Mouse (Mus musculus) Muller cell, postnatal 12 days (primary cell): ENCODE measurements around the gene 4933403O08Rik.

Source experiments
- DNase-seq: peaks from one replicate; pipeline ENCODE4 v3.0.0-alpha.2; 2015; ENCODE audit errors: inconsistent ontology term

The 4933403O08Rik gene

DNA sequence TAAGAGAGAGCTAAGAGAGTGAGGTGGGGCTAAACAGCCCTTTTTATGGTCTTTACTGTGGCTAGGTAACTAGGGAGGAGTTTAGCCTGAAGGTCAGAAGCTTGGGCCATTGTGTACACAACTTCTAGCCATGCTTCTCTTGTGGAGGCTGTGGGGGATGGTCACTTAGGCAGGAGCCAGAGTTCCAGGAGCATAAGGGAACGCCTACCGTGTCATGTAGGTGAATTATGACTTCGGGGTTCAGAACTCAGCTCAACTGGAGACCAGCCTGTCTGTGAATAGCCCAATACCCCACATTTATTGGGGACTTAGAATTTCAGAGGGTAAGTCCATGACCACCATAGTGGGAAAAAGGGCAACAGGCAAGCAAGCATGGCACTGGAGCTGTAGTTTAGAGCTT, at the start of gene 4933403O08Rik:
Gene 4933403O08Rik, plus strand, starts transcription at position 301 of the 400 bp plus-strand sequence.
- DNase-seq, result no peak

DNA sequence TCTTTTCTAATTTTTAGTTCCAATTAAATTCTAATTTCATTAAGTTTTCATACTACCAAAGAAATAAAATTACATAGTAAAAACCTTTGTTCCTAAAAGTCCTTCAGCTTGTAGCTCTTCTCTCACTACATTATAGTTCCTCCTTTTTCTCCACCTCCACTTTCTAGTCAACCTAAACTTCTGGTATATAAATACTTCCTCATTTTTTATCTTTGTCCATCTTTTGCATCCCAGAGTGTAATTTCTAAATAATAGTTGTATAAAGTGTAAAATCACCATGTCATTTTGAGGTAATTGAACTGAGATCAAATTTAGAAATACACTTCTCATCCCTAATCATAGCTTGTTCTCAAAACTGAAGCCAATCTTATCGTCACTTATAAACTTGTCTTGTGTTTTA, 4.1 kb downstream of the 4933403O08Rik start:
- no peak for DNase-seq

DNA sequence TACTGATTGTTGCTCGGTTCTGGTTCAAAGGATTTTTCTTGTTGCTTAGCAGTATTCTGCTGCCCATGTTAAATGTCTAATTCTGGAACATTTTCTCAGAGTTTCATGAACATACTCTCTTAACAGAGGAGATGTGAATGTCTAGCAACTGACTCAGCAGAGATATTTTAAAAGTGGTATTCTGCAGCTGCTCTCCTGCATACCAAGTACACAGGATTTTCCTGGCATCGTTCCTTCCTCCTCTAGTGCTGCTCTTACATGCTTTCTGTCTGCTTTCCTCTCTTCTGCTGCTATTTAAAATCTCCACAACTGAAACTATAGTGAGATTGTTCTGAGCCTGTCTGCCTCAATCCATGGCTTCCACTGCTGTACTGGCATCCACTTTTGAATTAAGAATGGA, 16.7 kb downstream of the 4933403O08Rik start:
- peak; percentile 29 for DNase-seq

DNA sequence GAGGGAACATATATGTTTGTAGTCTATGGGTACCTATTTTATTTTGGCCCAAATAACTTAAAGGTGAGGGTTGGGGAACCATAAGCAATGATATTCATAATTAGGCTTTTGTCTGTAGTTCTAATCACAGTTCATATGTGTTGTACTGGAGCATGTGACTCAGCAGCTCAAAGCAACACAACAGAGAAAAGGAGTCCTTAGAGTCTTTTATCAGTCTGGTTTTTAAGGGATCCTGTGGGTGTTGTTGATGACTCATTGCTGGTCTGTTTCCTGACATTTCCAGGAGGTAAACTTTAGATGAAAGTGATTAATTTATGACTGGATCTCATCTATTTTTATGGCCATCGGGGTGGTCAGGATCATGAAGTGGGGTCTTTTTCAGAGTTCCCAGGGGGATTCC, 34.7 kb downstream of the 4933403O08Rik start:
- DNase-seq, result no peak
